14 mouse cellular contexts compared by ENCODE assay signal in genomic region chr1:170656518-170657227, GRCm38 (mm10). TPM values are rescaled to one million over a fixed set of nuclear protein-coding genes. Genes with fewer than 3 reads are reported as not detected.
DNase-seq lines count a peak whose midpoint lies in the region; ATAC-seq lines count a peak whose summit lies in the region.
"Had no signal": no experiment of that assay in that cellular context is flagged by ENCODE, and none has a peak within 500 bp of the region (broad histone marks: within the 10 kb centered on the region; RNA-seq: fewer than 3 reads in every experiment).

No protein-coding gene starts in this region.

- 0 out of 2 replicates have a peak overlapping the region, but pooled peaks have one; percentile 28 for H3K27ac ChIP-seq in limb, embryonic 13.5 days
- H3K27ac ChIP-seq in limb, embryonic 10.5 days, result no peak overlapping the region
- no peak overlapping the region for H3K27ac ChIP-seq in intestine, embryonic 16.5 days (ENCODE audit: low read length)
- H3K27ac ChIP-seq in neural tube, embryonic 15.5 days (replicated peaks), result no peak overlapping the region
- H3K27ac ChIP-seq: midbrain, embryonic 15.5 days had no signal

- H3K4me3 ChIP-seq in limb, embryonic 13.5 days, result no peak overlapping the region
- H3K4me3 ChIP-seq in limb, embryonic 10.5 days, result no peak overlapping the region
- H3K4me3 ChIP-seq in intestine, embryonic 16.5 days (ENCODE audit: low read length), result no peak overlapping the region
- H3K4me3 ChIP-seq in neural tube, embryonic 15.5 days (replicated peaks), result no peak overlapping the region
- H3K4me3 ChIP-seq: midbrain, embryonic 15.5 days had no signal

- no peaks in the 10 kb centered on the region for H3K27me3 ChIP-seq in limb, embryonic 13.5 days
- H3K27me3 ChIP-seq in limb, embryonic 10.5 days (ENCODE audit: low read depth, poor library complexity, severe bottlenecking), result no peaks in the 10 kb centered on the region
- H3K27me3 ChIP-seq in intestine, embryonic 16.5 days (replicated peaks; ENCODE audit: control insufficient read depth, insufficient read depth, low read length), result no peaks in the 10 kb centered on the region
- H3K27me3 ChIP-seq in neural tube, embryonic 15.5 days (replicated peaks), result no peaks in the 10 kb centered on the region
- H3K27me3 ChIP-seq: midbrain, embryonic 15.5 days had no signal

- H3K4me2 ChIP-seq in limb, embryonic 13.5 days (replicated peaks), result no peak overlapping the region
- H3K4me2 ChIP-seq in intestine, embryonic 16.5 days (ENCODE audit: low read depth, low read length), result no peak overlapping the region
- H3K4me2 ChIP-seq in neural tube, embryonic 15.5 days, result no peak overlapping the region
- H3K4me2 ChIP-seq: midbrain, embryonic 15.5 days had no signal

- 0 out of 2 replicates have a peak overlapping the region, but pooled peaks have one; percentile 19 for H3K9ac ChIP-seq in limb, embryonic 13.5 days
- no peak overlapping the region for H3K9ac ChIP-seq in intestine, embryonic 16.5 days (ENCODE audit: low read depth, low read length)
- no peak overlapping the region for H3K9ac ChIP-seq in neural tube, embryonic 15.5 days (replicated peaks)
- H3K9ac ChIP-seq: midbrain, embryonic 15.5 days had no signal

- ATAC-seq in cerebellum, adult (ENCODE audit: insufficient number of reproducible peaks, low FRiP score, low TSS enrichment), result peak; percentile 5; the same call in 1 of the 2 replicates
- ATAC-seq in limb, embryonic 13.5 days (ENCODE audit: low FRiP score, low read depth), result no peak
- peak; percentile 45 for ATAC-seq in intestine, embryonic 16.5 days
- ATAC-seq in neural tube, embryonic 15.5 days (ENCODE audit: low FRiP score), result peak; percentile 17; the same call in 1 of the 2 replicates
- ATAC-seq: inflammation-experienced regulatory T-cells, adult 6 months; midbrain, embryonic 15.5 days had no signal

- DNase-seq in cerebellum, adult 9-11 months, result no peak
- DNase-seq in limb, embryonic 10.5 days (ENCODE audit: low spot score), result no peak
- no peak for DNase-seq in c-Kit-positive CD71-positive TER-119-positive erythroid progenitor cells, embryonic 14.5 days (ENCODE audit: low spot score)
- no peak for DNase-seq in layer of hippocampus, adult 9-11 months
- DNase-seq: adrenal gland, postnatal 25 days; cerebellum, postnatal 25 days; heart, postnatal 10 days; lung, adult 18-20 months had no signal

- no peaks in the 10 kb centered on the region for H3K9me3 ChIP-seq in limb, embryonic 13.5 days
- H3K9me3 ChIP-seq in limb, embryonic 10.5 days (replicated peaks), result no peaks in the 10 kb centered on the region
- no peaks in the 10 kb centered on the region for H3K9me3 ChIP-seq in intestine, embryonic 16.5 days (ENCODE audit: control insufficient read depth, low read length)
- no peaks in the 10 kb centered on the region for H3K9me3 ChIP-seq in neural tube, embryonic 15.5 days (replicated peaks)
- H3K9me3 ChIP-seq: midbrain, embryonic 15.5 days had no signal

- H3K4me1 ChIP-seq in limb, embryonic 13.5 days, result peaks cover 36% of the 10 kb centered on the region
- peaks cover 26% of the 10 kb centered on the region for H3K4me1 ChIP-seq in limb, embryonic 10.5 days
- peaks cover 5% of the 10 kb centered on the region; the same call in 1 of the 2 replicates for H3K4me1 ChIP-seq in intestine, embryonic 16.5 days (ENCODE audit: control insufficient read depth, insufficient read depth, low read length)
- H3K4me1 ChIP-seq in neural tube, embryonic 15.5 days, result peaks cover 13% of the 10 kb centered on the region
- H3K4me1 ChIP-seq: midbrain, embryonic 15.5 days had no signal

- H3K36me3 ChIP-seq in limb, embryonic 13.5 days, result peaks cover 17% of the 10 kb centered on the region
- no peaks in the 10 kb centered on the region for H3K36me3 ChIP-seq in limb, embryonic 10.5 days
- H3K36me3 ChIP-seq in intestine, embryonic 16.5 days (ENCODE audit: control insufficient read depth, insufficient read depth, low read length), result no peaks in the 10 kb centered on the region
- H3K36me3 ChIP-seq in neural tube, embryonic 15.5 days, result no peaks in the 10 kb centered on the region
- H3K36me3 ChIP-seq: midbrain, embryonic 15.5 days had no signal

- WGBS in limb, embryonic 13.5 days, result 63% methylated on average over 11 of the region's 11 CpGs
- 76% methylated on average over 11 of the region's 11 CpGs for WGBS in limb, embryonic 10.5 days
- 69% methylated on average over 11 of the region's 11 CpGs for WGBS in intestine, embryonic 16.5 days
- WGBS in neural tube, embryonic 15.5 days, result 57% methylated on average over 11 of the region's 11 CpGs

RNA-seq across cellular contexts. Expression of gene Olfml2b, which starts 12.3 kb away (rescaled TPM):
- polyA plus RNA-seq in limb, embryonic 13.5 days (2015; fragmentation: Nextera tagmentation; extraction: Ambion mirVana), result 43.3 and 49.2 TPM in 2 replicates
- 5.3 and 8.1 TPM in 2 replicates for polyA plus RNA-seq in limb, embryonic 10.5 days (2016; fragmentation: Nextera tagmentation; extraction: Ambion mirVana)
- 17.0 and 17.2 TPM in 2 replicates for polyA plus RNA-seq in intestine, embryonic 16.5 days (2015; fragmentation: Nextera tagmentation; extraction: Ambion mirVana)
- 7.0 and 8.0 TPM in 2 replicates for polyA plus RNA-seq in neural tube, embryonic 15.5 days (2015; fragmentation: Nextera tagmentation; extraction: Ambion mirVana)
- polyA plus RNA-seq: inflammation-experienced regulatory T-cells, adult 6 months had no signal
